Mouse (Mus musculus) gastrocnemius, postnatal 10 days (tissue): ENCODE measurements around the gene Xab2. TPM values are rescaled to one million over a fixed set of nuclear protein-coding genes. Genes with fewer than 3 reads are reported as not detected.
"Not testable (repeated sequence)": the region's sequence is repeated elsewhere in the genome, so short reads cannot be mapped to it uniquely, and the experiment has no call there.

Experiments used
- DNase-seq: peaks from one replicate; pipeline ENCODE4 v3.0.0; 2021; ENCODE audit warnings: mixed read lengths
- total RNA-seq, 2 experiments: library from RNA; stranded (reverse); gene quantifications; 2 replicates each; pipeline ENCODE4 v1.2.3; 2021

Xab2 gene
- total RNA-seq, 2 experiments from 2014 or later: 14.9 to 16.4 TPM

- DNase-seq: no peak
Measured at GRCm38 (mm10) chr8:3609046-3609815, 11.9 kb downstream of the Xab2 start.

GRCm38 (mm10) chr8:3607822-3608221 is 13.3 kb downstream of the Xab2 start:
- DNase-seq: no peak

DNA sequence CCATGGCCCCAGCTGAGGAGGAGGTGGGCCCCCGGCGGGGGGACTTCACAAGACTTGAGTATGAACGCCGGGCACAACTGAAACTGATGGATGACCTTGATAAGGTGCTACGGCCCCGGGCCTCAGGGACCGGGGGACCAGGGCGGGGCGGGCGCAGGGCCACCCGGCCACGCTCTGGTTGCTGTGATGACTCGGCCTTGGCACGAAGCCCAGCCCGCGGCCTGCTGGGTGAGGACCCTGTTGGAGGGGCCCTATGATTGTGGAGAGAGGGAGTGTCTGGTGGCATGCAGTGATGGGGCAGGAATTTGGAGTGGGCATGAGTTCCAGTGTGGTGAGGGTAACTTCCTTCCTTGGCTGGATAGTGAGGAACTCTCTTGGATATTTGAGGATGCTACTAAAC is 14.5 kb downstream of the Xab2 start:
- no peak for DNase-seq

GRCm38 (mm10) chr8:3603439-3603838 is 17.7 kb downstream of the Xab2 start:
- no peak for DNase-seq

DNA sequence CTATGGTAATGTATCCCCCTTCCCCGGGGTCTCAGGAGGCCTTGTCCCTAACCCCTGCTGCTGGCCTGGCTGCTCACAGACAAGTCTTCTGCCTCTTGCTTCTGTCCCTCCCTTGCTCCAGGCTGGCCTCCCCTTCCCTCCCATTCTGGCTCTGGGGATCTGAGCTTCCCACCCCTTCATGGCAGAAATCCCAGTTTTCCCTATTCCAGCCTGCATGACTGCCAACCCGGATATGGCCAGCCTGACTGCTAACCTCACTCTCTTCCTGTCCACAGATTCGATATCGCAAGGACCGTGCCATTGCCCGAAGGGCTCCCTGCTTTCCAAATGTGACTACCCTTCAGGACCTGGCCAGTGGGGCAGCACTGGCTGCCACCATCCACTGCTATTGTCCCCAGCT is 20.7 kb downstream of the Xab2 start:
- no peak for DNase-seq

- no peak for DNase-seq
Measured at GRCm38 (mm10) chr8:3599219-3599618, 21.9 kb downstream of the Xab2 start.

DNA sequence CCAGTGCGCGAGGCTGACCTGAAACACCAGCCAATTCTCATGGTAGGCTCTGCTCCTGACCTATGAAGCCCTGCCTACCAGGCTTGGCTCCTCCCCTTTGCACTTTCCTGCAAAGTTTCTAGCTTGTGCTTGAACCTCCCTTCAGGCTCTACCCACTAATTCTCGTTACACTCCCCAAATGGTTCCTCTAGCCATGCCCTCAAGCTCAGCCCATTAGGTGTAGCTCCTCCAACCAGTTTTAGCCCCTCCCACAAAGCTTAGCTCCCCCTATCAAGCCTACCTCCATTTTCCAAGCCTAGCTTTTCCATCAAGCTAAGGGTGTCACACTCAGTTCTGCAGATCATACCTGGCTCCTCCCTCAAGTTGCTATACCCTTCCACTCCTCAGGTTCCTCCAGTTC is 23.1 kb downstream of the Xab2 start:
- DNase-seq: no peak

DNA sequence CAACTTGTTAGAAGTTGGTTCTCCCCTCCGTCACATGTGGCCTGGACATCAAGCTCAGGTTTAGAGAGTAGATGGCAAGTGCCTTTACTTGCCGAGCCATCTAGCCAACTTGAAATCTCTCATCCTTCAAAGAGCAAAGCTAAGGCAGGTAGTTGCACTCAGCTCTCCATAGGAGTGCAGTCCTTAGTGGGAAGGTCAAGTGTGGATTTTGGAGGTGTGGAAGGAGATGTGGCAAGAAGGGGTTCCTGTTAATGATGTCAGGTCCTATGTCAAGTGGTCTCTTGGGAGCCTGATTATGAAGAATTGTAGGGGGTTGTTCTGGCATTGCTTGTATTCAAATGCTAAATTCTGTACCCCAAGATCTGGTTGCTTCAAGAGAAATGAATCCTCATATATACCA is 26.6 kb downstream of the Xab2 start:
- no peak for DNase-seq

- no peak for DNase-seq
Measured at GRCm38 (mm10) chr8:3593470-3593869, 27.6 kb downstream of the Xab2 start.

DNA sequence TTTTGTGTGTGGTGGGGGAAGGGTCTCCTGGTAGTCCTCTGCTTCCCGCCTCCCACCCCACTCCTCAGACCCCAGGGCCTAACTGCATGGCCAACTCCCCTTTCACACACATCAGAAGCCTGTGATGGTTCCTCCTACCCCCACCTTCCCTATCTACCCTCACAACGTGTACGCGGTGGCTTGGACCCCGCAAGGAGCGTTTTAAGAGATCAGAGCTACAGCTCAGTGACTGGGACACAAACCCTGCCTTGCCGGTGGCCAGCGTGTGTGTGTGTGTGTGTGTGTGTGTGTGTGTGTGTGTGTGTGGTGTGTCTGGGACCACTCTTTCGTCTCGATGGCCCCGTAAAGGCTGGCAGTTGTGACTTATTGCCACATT is 32.9 kb downstream of the Xab2 start:
- no peak for DNase-seq

DNA sequence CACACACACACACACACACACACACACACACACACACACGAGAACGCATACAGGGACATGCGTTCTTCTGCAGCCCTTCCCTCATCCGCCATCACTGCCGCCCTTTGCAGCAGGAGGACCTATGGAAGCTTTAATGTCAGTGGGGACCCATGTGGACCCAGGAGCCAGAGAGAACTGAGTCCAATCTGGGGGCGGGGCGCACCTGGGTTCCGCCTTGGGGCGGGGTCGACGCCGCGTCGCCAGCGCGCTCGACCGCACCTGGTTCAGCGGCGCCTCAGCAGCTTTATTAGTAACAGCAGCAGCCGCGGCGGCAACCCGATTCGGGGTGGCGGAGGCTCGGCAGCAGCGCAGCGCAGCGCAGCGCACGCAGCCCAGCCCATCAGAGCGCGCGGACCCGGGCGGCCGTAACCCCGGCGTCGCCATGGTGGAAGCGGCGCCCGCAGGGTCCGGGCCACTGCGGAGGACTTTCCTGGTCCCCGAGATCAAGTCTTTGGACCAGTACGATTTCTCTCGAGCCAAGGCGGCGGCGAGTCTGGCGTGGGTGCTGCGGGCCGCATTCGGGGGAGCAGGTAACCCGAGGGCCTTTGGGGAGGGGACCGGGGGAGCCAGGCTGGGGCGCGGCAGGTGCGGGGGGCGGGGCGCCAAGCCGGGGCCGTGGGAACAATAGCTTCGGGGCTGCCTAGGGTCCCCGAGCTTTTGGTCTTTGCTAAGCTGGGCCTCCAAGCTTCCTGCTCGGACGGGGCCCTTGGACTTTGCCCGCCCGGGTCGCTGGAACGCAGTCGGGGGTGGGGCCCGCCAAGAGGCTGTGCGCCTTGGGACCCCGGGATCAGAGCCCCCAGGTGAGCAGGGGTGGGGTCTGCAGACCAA is 33.5 kb downstream of the Xab2 start:
- DNase-seq: no peak

DNA sequence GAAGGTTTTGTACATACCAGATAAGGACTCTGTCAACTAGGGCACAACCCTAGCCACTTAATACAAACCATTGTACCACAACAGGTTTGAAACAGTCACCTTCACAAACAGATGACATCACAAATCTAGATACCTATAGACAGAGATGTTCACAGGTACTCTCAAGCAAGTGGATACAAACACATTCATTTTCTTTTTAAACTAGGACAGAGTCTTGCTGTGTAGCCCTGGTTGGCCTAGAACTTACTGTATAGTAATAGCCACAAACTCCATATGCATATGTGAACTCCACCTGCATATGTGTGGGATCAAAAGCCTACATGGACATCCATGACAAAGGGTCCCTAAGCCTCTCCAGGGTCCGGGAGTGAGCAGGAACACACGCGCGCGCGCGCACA is 34.1 kb downstream of the Xab2 start, which contains the start of gene Camsap3:
Gene Camsap3, plus strand, starts transcription at position 301 of the 398 bp plus-strand sequence.
- no peak for DNase-seq

DNA sequence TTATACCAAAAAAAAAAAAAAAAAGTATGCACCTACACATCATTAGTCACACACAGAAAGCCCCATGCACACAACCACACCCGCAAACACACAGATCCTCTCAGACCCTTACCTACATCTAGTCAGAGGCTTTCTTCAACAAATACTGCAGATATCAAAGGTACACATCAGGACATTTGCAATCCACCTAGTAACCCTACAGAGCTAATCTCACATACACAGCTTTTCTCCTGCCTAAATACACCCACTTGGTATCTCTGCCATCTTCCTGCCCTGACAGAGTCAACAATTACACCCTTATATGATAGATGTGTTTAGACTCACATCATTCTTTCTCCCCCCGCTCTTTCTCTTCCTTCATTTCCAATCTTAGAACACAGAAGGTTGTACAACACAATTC is 34.7 kb downstream of the Xab2 start:
- no peak for DNase-seq

DNA sequence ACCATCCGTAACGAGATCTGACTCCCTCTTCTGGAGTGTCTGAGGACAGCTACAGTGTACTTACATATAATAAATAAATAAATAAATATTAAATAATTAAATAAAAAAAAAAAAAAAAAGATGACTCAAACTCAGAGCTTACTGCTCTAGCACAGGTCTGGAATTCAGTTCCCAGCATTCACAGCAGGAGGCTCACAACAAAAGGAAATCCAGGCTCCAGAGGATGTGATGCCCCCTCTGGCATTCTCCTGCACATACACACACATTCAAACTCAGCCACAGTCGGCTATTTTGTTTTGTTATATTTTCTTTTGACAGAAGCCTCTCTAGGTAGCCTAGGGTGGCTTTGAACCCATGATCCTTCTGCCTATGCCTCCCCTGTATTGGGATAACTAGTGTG is 39.2 kb downstream of the Xab2 start:
- DNase-seq: not testable (repeated sequence)

DNA sequence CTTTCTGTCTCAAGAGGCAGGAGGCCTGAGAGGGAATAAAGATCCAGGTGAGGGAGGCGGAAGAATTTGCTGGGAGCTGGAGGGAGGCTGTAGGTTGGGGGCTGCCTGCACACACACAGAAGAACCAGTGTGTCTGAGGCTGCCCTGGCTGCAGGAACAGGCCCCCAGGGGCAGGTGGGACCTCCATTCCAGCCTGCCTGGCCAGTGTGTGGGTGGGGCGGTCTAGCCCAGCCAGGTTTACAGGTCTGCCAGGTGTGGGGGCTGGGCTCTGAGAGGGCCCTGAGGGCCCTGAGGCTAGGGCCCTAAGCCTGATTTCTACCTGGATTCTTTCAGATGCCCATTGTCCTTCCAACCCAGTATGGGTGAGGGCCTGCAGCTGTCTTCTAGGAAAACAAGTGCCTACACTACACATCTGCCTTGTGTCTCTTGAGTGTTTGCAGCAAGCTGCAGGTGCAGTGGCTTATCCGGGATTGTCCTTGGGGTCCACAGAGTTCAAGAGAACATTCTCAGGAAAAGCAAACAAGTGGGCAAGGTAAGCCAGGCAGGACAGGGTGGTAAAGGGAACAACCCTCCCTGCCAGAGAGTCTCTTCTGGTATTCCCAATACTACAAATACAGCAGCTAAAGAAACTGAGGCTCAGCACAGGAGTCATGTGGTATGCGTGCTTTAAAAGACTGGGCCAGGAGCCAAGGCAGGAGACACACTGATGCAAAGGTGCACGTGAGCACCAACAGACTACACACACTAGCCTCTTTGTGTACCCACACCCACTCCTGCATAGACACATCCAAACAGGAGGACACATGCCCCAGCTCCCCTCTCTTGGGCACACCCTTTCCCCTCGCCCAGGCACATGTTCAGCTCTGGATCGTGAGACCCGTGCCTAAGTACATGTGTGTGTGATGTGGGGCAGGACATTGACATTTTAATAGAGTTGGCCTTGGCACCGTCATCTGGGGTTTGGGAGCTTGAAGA is 41.4 kb downstream of the Xab2 start:
- DNase-seq: no peak

- DNase-seq: no peak
Measured at GRCm38 (mm10) chr8:3576211-3576960, 44.7 kb downstream of the Xab2 start.

- DNase-seq: no peak
Measured at GRCm38 (mm10) chr8:3574546-3574945, 46.6 kb downstream of the Xab2 start.

GRCm38 (mm10) chr8:3569784-3570183 is 51.3 kb downstream of the Xab2 start:
- DNase-seq: no peak

- no peak for DNase-seq
Measured at GRCm38 (mm10) chr8:3568378-3568777, 52.7 kb downstream of the Xab2 start.

- no peak for DNase-seq
Measured at GRCm38 (mm10) chr8:3567641-3568371, 53.3 kb downstream of the Xab2 start, which contains the start of gene C330021F23Rik. TSS of gene C330021F23Rik (plus strand) at chr8:3567990.
